Mouse (Mus musculus) CD4-positive, CD25-positive, alpha-beta regulatory T cell (primary cell): Measurements from ENCODE around the gene Nox1. TPM values are rescaled to one million over a fixed set of nuclear protein-coding genes. Genes with fewer than 3 reads are reported as not detected.

Experiments
- polyA plus RNA-seq: library from polyadenylated mRNA; unstranded; fragments of 100-300 nt; shearing (Covaris generic); gene quantifications from one replicate; pipeline ENCODE4 v1.2.1, GENCODE M21; 2017

The Nox1 gene
- polyA plus RNA-seq: 0.72 TPM

DNA sequence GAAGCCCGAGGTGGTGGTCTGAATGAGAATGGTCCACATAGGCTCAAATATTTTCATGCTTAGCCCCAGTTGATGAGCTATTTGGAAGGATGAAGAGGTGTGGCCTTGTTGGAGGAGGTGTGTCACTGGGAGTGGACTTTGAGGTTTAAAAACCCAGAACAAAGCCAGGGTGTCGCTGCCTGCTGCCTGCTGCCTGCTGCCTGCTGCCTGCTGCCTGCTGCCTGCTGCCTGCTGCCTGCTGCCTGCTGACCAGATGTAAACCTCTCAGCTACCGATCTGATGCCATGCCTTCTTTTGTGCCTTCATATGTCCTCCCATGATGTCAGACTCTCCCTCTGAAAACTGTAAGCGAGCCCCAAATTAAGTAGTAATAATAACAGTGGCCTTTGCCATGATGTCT lies at the start of gene Nox1:
Gene Nox1, minus strand, starts transcription at position 101 of the 400 bp plus-strand sequence.

GRCm38 (mm10) chrX:134187201-134187600 lies 34.6 kb downstream of the Nox1 start, which contains the start of gene Arl13a:
TSS of gene Arl13a (plus strand) at chrX:134187501.

GRCm38 (mm10) chrX:134162043-134162720 lies 59.6 kb downstream of the Nox1 start, which contains the start of gene Xkrx:
TSS of gene Xkrx (minus strand) at chrX:134162076.

DNA sequence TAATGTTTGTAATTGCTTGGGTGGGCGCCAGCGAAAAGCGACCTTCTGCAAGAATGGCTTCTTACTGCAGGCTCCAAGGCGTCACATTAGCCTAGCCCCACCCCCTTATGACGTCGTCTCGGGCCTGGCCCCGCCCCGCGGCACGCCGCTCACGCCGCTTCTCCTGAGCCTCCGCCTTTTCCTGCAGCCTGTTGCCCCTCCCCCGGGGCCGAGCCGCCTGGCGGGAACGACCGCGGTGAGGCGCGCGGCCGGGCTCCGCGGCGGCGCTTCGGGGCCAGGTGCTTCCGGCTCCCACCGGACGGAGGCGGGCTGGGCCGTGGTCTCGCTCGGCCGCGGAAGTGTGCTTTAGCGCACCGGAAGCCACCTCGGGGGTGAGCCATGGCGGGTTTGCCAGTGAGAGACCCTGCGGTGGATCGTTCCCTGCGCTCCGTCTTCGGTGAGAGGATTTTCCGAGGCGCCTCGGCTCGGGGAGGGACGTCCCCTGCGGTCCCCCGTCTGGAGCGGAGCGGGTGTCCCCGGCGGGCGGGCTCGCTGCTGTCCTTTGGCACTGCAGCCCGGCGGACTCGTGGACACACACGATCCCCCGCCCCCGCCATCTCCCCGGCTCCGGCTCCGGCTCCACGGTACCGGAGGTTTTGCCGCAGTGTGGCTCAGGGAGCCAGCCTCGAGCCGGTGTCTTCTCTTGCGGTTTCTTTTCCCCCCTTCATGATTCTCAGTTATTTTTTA lies 162.6 kb downstream of the Nox1 start, which contains the start of gene Cstf2:
Gene Cstf2, plus strand, starts transcription at position 201 of the 726 bp plus-strand sequence.

Other genes with a start within 250 kb of the Nox1 start
- 0.47 TPM for gene Sytl4, start 240.1 kb downstream of the Nox1 start, polyA plus RNA-seq
- gene Cstf2, start 162.8 kb downstream of the Nox1 start, polyA plus RNA-seq: 48.9 TPM
- 6.7 TPM for gene Xkrx, start 59.9 kb downstream of the Nox1 start, polyA plus RNA-seq
- gene Arl13a, start 34.5 kb downstream of the Nox1 start, polyA plus RNA-seq: not detected
- gene Trmt2b, start 55.0 kb upstream of the Nox1 start, polyA plus RNA-seq: 29.7 TPM
- gene Tmem35a, start 73.3 kb upstream of the Nox1 start, polyA plus RNA-seq: 0.30 TPM
- 1.2 TPM for gene Cenpi, start 86.1 kb upstream of the Nox1 start, polyA plus RNA-seq
- 0.04 TPM for gene Drp2, start 182.6 kb upstream of the Nox1 start, polyA plus RNA-seq